Mouse (Mus musculus): Measurements from ENCODE around the gene Enpp5. TPM values are rescaled to one million over a fixed set of nuclear protein-coding genes. Genes with fewer than 3 reads are reported as not detected.

The Enpp5 gene
- 138 and 147 TPM in 2 replicates for polyA plus RNA-seq (2015; fragmentation: Nextera tagmentation; extraction: Ambion mirVana)

DNA sequence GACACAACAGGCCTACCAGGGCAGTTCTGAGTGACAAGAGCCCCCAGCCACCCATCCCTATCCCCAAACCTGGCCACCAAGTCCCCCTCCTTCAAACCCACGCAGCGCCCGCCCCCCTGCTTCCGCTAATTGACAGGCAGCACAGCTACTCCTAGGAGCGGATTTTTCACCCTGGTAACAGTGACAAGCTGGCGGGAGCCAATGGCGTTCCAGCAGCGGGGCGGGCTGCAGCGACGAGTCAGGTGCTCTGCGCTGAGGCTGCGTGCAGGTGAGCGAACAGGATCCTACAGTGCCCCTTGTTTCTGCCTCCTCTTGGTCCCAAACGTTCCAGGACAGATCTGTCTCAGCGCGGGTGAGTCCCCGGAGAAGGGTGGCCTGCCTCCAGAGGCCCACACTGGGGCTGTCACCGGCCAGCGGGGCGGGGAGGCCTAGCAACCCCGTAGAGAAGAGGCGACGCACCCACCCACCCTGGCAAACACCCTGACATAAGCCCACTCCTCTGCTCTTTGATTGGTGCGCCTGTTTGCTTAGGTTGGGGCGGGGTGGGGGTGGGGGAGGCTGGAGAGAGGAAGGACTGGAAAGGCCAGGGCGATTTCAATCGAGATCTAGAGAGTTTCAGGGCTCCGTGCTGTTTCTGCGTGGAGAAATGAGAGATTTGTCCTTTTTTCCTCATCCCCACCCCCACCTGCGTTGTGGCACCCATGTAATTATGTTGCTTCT, at the start of gene Enpp5:
Gene Enpp5, plus strand, starts transcription at position 183 of the 720 bp plus-strand sequence.
- Histone ChIP-seq H3K4me2 (ENCODE audit: low read length) (peak within 1 kb of the TSS; percentile 62), H3K4me1 (ENCODE audit: control insufficient read depth, insufficient read depth, low read length) (peaks cover 19% of the 10 kb centered on the region), H3K4me3 (ENCODE audit: low read depth, low read length) (peak within 1 kb of the TSS; percentile 73), H3K9me3 (replicated peaks; ENCODE audit: control insufficient read depth, low read length, poor library complexity, severe bottlenecking) (no peaks in the 10 kb centered on the region; the same call in 1 of the 2 replicates), H3K27ac (ENCODE audit: low read length) (peak within 1 kb of the TSS; percentile 96), H3K36me3 (ENCODE audit: control insufficient read depth, insufficient read depth, low read length) (peaks cover 28% of the 10 kb centered on the region), H3K27me3 (ENCODE audit: control insufficient read depth, insufficient read depth, low read depth, low read length) (no peaks in the 10 kb centered on the region), H3K9ac (ENCODE audit: low read depth, low read length) (peak within 1 kb of the TSS; percentile 90)
- ATAC-seq = peak; percentile 99
- WGBS = under 1% methylated on average over 31 of the region's 31 CpGs

DNA sequence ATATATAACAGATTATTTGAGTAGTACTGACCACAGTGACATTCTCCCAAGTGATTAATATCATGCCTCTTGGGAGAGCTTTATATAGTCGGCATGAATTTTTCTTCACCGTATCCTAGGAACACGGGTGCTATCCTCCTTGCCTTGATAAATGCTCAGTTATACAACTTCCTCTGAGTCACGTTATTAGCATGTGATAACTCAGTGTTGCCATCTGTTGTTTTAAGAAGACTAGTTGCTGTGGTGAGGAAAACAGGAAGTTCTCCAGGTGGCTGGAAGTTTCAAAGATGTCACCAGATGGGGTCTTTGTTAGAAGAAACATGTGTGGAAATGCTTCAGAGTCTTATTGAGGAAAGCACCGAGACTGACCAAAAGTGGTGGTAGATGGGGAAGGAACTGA, 49.0 kb upstream of the Enpp5 start:
- H3K4me1 ChIP-seq (ENCODE audit: control insufficient read depth, insufficient read depth, low read length) = peaks cover 19% of the 10 kb centered on the region
- ATAC-seq = no peak
- 84% methylated on average over 5 of the region's 5 CpGs for WGBS
- no peaks in the 10 kb centered on the region for H3K9me3 ChIP-seq (replicated peaks; ENCODE audit: control insufficient read depth, low read length, poor library complexity, severe bottlenecking)
- H3K4me2 ChIP-seq (ENCODE audit: low read length) = no peak overlapping the region
- H3K27ac ChIP-seq (ENCODE audit: low read length) = no peak overlapping the region
- no peaks in the 10 kb centered on the region for H3K27me3 ChIP-seq (ENCODE audit: control insufficient read depth, insufficient read depth, low read depth, low read length)
- no peak overlapping the region for H3K4me3 ChIP-seq (ENCODE audit: low read depth, low read length)
- no peak overlapping the region for H3K9ac ChIP-seq (ENCODE audit: low read depth, low read length)
- H3K36me3 ChIP-seq (ENCODE audit: control insufficient read depth, insufficient read depth, low read length) = no peaks in the 10 kb centered on the region

DNA sequence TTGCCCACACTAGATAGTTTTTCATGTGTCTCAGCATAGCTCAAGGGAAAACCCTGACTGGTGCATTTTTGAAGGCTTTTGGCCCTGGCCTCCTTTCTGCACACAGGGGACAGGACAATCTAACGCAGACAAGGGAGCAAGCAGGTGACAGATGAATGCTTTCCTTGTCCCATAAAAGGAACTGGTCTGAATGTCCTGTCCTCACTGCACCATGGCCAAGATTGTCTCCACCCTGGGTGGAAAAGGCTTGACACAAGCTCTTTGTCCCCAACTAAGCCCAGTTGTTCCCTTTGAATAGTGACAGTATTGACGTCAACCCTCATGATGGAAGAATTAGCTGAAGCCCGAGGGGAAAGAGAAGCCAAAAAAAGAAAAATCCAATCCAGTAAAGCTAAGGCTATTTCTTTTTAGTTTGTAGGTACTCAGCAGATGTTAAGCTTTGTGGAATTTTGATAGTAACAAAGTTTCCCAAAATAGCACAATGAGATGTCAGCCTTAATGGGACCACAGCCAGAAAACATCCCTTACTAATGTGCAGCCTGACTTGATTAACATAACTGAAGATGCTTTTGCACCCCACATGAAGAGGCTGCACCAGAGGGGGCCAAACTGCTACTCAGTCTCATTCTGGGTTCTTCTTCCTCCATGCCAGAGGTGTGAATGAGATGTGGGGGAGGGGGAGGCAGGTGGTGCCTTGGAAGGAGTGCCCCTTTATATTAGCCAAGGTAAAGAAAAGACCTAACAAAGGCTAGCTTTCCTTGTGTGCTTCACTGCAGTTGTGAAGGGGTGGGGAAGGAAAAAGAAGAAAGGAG, 47.6 kb upstream of the Enpp5 start:
- no peak overlapping the region for H3K4me2 ChIP-seq (ENCODE audit: low read length)
- no peak for ATAC-seq
- 38% methylated on average over 3 of the region's 3 CpGs for WGBS
- H3K4me1 ChIP-seq (ENCODE audit: control insufficient read depth, insufficient read depth, low read length) = peaks cover 14% of the 10 kb centered on the region
- no peak overlapping the region for H3K9ac ChIP-seq (ENCODE audit: low read depth, low read length)
- no peaks in the 10 kb centered on the region for H3K9me3 ChIP-seq (replicated peaks; ENCODE audit: control insufficient read depth, low read length, poor library complexity, severe bottlenecking)
- H3K27ac ChIP-seq (ENCODE audit: low read length) = no peak overlapping the region
- H3K36me3 ChIP-seq (ENCODE audit: control insufficient read depth, insufficient read depth, low read length) = no peaks in the 10 kb centered on the region
- no peak overlapping the region for H3K4me3 ChIP-seq (ENCODE audit: low read depth, low read length)
- no peaks in the 10 kb centered on the region for H3K27me3 ChIP-seq (ENCODE audit: control insufficient read depth, insufficient read depth, low read depth, low read length)

DNA sequence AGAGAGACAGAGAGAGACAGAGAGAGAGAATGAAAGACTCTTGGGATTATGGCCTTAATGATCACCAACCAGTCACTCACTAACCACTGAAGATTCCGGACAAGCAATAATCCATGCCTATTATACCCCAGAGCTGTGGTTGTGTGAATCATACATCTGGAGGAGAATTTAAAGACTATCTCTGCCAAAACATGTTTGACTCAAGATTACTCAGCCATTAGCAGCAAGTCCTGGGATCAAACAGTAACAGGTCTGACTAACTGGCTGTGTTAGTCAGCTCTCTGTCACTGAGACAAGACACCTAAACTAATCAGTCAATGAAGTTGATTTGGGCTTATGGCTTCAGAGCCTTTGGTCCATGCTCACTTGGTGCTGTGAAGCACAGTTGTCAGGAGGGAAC, 43.6 kb upstream of the Enpp5 start:
- no peak overlapping the region for H3K4me3 ChIP-seq (ENCODE audit: low read depth, low read length)
- H3K9ac ChIP-seq (ENCODE audit: low read depth, low read length) = no peak overlapping the region
- H3K27me3 ChIP-seq (ENCODE audit: control insufficient read depth, insufficient read depth, low read depth, low read length) = no peaks in the 10 kb centered on the region
- no peaks in the 10 kb centered on the region for H3K9me3 ChIP-seq (replicated peaks; ENCODE audit: control insufficient read depth, low read length, poor library complexity, severe bottlenecking)
- no peaks in the 10 kb centered on the region; the same call in 1 of the 2 replicates for H3K36me3 ChIP-seq (ENCODE audit: control insufficient read depth, insufficient read depth, low read length)
- no peak for ATAC-seq
- WGBS = 90% methylated on average over 1 of the region's 1 CpGs
- H3K27ac ChIP-seq (ENCODE audit: low read length) = no peak overlapping the region
- no peak overlapping the region for H3K4me2 ChIP-seq (ENCODE audit: low read length)
- no peaks in the 10 kb centered on the region; the same call in 1 of the 2 replicates for H3K4me1 ChIP-seq (ENCODE audit: control insufficient read depth, insufficient read depth, low read length)

DNA sequence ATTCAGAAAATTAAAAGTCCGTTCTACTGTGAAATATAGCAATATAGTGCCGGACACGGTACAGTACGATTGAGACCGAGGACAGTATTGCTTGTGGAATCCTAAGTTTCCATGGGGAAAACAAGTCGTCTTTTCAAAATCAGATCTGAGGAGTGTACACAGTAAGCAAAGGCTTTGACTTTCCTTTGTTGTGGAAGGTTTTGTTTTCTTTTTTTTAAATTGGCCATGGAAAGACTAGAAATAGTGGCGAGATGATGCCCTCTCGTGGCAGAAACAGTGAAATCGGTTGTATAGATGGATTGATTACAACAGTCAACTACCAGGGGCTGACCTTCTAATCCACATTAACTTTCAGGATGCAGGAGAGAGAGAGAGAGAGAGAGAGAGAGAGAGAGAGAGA, 40.0 kb upstream of the Enpp5 start:
- Histone ChIP-seq H3K27ac (ENCODE audit: low read length) (no peak overlapping the region), H3K4me2 (ENCODE audit: low read length) (no peak overlapping the region), H3K4me1 (ENCODE audit: control insufficient read depth, insufficient read depth, low read length) (no peaks in the 10 kb centered on the region), H3K4me3 (ENCODE audit: low read depth, low read length) (no peak overlapping the region), H3K36me3 (ENCODE audit: control insufficient read depth, insufficient read depth, low read length) (no peaks in the 10 kb centered on the region; the same call in 1 of the 2 replicates), H3K9me3 (replicated peaks; ENCODE audit: control insufficient read depth, low read length, poor library complexity, severe bottlenecking) (no peaks in the 10 kb centered on the region), H3K9ac (ENCODE audit: low read depth, low read length) (no peak overlapping the region), H3K27me3 (ENCODE audit: control insufficient read depth, insufficient read depth, low read depth, low read length) (no peaks in the 10 kb centered on the region)
- 55% methylated on average over 9 of the region's 9 CpGs for WGBS
- peak; percentile 55; the same call in 1 of the 2 replicates for ATAC-seq

DNA sequence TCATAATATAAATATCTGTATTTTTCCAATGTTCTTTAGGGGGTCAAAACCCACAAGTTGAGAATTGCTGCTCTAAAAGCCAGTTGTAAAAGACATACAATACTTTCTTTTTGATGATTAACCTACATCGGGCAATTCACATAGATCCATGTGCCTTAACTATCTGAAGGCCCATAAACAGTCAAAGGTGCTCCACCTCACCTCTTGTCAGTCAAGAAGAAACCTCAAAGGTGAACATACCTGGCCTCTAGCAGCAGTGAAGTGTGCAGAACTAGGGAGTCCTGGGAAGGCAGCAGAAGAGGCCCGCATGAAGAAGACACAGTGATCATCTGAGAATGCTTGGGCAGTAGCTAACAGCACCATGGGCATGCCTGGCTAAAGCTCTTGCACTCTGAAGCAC, 38.2 kb upstream of the Enpp5 start:
- WGBS = 93% methylated on average over 2 of the region's 2 CpGs

DNA sequence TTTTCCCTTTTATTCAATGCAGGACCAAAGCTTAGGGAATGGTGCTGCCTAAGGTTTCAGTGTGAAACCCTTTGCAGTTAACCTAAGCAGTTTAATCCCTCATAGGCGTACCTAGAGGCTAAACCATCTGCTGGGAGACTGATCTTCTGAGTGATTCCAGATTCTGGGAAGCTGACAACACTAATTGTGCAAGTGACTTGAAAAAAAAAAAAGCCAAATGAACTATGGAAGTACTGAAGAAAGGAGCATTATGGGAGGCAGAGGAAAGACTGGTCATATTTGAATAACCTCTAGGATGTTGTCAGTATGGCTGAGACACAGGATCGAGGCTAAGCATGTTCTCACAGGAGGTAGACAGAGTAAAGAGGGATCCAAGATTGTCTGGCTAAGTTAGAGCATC, 36.3 kb upstream of the Enpp5 start:
- Histone ChIP-seq H3K4me3 (ENCODE audit: low read depth, low read length) (no peak overlapping the region), H3K36me3 (ENCODE audit: control insufficient read depth, insufficient read depth, low read length) (no peaks in the 10 kb centered on the region), H3K4me1 (ENCODE audit: control insufficient read depth, insufficient read depth, low read length) (no peaks in the 10 kb centered on the region), H3K27me3 (ENCODE audit: control insufficient read depth, insufficient read depth, low read depth, low read length) (no peaks in the 10 kb centered on the region), H3K9me3 (replicated peaks; ENCODE audit: control insufficient read depth, low read length, poor library complexity, severe bottlenecking) (no peaks in the 10 kb centered on the region), H3K4me2 (ENCODE audit: low read length) (no peak overlapping the region), H3K9ac (ENCODE audit: low read depth, low read length) (no peak overlapping the region), H3K27ac (ENCODE audit: low read length) (no peak overlapping the region)
- 76% methylated on average over 2 of the region's 2 CpGs for WGBS
- ATAC-seq = no peak

More for the DNA sequence above, 38.2 kb upstream of the Enpp5 start:
- Histone ChIP-seq H3K27me3 (ENCODE audit: control insufficient read depth, insufficient read depth, low read depth, low read length) (no peaks in the 10 kb centered on the region), H3K9ac (ENCODE audit: low read depth, low read length) (no peak overlapping the region), H3K36me3 (ENCODE audit: control insufficient read depth, insufficient read depth, low read length) (no peaks in the 10 kb centered on the region; the same call in 1 of the 2 replicates), H3K9me3 (replicated peaks; ENCODE audit: control insufficient read depth, low read length, poor library complexity, severe bottlenecking) (no peaks in the 10 kb centered on the region), H3K27ac (ENCODE audit: low read length) (no peak overlapping the region), H3K4me2 (ENCODE audit: low read length) (no peak overlapping the region), H3K4me3 (ENCODE audit: low read depth, low read length) (no peak overlapping the region), H3K4me1 (ENCODE audit: control insufficient read depth, insufficient read depth, low read length) (no peaks in the 10 kb centered on the region)
- ATAC-seq = no peak

DNA sequence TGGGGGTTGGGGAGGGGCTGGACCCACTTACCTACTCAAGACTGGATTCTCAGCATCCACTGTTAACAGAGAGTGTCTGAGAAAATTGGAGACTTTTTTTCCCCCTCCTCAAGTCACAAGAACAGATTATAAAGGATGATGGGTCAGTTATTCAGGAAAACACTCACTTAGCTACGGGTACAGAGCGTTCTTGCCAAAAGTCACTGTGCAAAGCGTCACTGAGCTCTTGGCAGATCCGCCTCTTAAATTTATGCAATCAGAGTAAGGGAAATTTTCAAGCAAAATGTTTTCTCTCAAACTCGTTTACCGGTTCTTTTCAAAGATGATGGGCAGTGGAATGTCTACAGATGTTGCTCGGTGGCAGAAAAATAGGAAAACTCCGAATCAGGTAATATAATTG, 35.8 kb upstream of the Enpp5 start:
- Histone ChIP-seq H3K4me1 (ENCODE audit: control insufficient read depth, insufficient read depth, low read length) (no peaks in the 10 kb centered on the region), H3K27ac (ENCODE audit: low read length) (no peak overlapping the region), H3K4me3 (ENCODE audit: low read depth, low read length) (no peak overlapping the region), H3K27me3 (ENCODE audit: control insufficient read depth, insufficient read depth, low read depth, low read length) (no peaks in the 10 kb centered on the region), H3K9ac (ENCODE audit: low read depth, low read length) (no peak overlapping the region), H3K9me3 (replicated peaks; ENCODE audit: control insufficient read depth, low read length, poor library complexity, severe bottlenecking) (no peaks in the 10 kb centered on the region), H3K4me2 (ENCODE audit: low read length) (no peak overlapping the region), H3K36me3 (ENCODE audit: control insufficient read depth, insufficient read depth, low read length) (no peaks in the 10 kb centered on the region)
- 87% methylated on average over 8 of the region's 8 CpGs for WGBS
- ATAC-seq = no peak

DNA sequence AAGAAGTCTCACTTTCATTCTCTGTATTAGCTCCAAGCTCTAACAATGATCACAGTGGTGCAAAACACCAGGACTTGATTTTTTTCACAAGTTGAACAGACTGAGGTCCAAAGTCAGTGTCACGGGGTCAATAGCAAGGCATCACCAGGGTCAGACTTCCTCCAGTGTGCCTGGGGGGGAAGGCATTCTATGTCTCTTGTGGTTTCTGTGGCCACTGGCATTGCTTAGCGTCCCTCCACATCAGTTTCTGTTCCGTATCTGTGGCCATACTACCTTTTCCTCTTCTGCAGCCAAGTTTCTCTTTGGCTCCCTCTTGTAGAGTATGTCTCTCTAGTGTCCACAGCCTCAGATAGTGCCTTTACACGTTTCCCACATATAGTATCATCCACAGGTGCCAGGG, 25.2 kb upstream of the Enpp5 start:
- ATAC-seq = no peak
- H3K27ac ChIP-seq (ENCODE audit: low read length) = no peak overlapping the region
- H3K4me2 ChIP-seq (ENCODE audit: low read length) = no peak overlapping the region
- H3K4me1 ChIP-seq (ENCODE audit: control insufficient read depth, insufficient read depth, low read length) = no peaks in the 10 kb centered on the region
- no peaks in the 10 kb centered on the region for H3K27me3 ChIP-seq (ENCODE audit: control insufficient read depth, insufficient read depth, low read depth, low read length)
- no peaks in the 10 kb centered on the region for H3K9me3 ChIP-seq (replicated peaks; ENCODE audit: control insufficient read depth, low read length, poor library complexity, severe bottlenecking)
- 81% methylated on average over 4 of the region's 4 CpGs for WGBS
- H3K4me3 ChIP-seq (ENCODE audit: low read depth, low read length) = no peak overlapping the region
- no peak overlapping the region for H3K9ac ChIP-seq (ENCODE audit: low read depth, low read length)
- H3K36me3 ChIP-seq (ENCODE audit: control insufficient read depth, insufficient read depth, low read length) = no peaks in the 10 kb centered on the region

Data from midbrain, embryonic 16.5 days (tissue).